Comparison of ENCODE assay signal across 8 mouse cellular contexts in the genomic region with DNA sequence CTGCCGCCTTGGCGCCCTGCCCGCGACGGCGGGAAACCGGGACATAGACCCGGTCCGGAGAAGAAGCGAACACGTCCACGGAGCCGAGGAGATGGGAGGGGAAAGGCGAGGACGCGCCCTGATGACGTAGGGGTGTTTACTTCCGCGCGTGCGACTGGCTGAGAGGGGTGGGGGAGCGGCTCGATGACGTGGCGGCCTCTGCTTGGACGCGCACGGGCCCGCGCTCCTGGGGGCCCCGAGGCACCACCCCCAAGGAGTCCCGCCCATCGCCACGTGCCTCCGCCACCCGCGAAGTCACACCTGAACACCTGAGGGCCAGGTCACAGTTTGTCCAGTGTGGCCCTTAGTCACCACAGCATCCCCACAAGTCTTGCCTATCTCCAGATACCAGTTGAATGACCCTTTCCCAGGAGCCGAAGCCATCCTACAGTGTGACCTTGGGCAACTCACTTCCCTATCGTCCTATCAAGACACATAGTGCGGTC. TPM values are rescaled to one million over a fixed set of nuclear protein-coding genes. Genes with fewer than 3 reads are reported as not detected.
DNase-seq lines count a peak whose midpoint lies in the region; ATAC-seq and TF ChIP-seq lines count a peak whose summit lies in the region.

A gene (minus strand): TSS at position 242 of the 485 bp plus-strand sequence.

- no peaks in the 10 kb centered on the region for H3K9me3 ChIP-seq in heart, embryonic 11.5 days (replicated peaks; ENCODE audit: control insufficient read depth, low read length)
- no peaks in the 10 kb centered on the region for H3K9me3 ChIP-seq in kidney, embryonic 16.5 days (ENCODE audit: low read length)

- H3K36me3 ChIP-seq in heart, embryonic 11.5 days (ENCODE audit: control insufficient read depth, insufficient read depth, low read length), result peaks cover 9% of the 10 kb centered on the region
- H3K36me3 ChIP-seq in kidney, embryonic 16.5 days (ENCODE audit: insufficient read depth, low read length), result peaks cover 8% of the 10 kb centered on the region
- H3K36me3 ChIP-seq in liver, adult 2 months (ENCODE audit: control insufficient read depth, insufficient read depth, low read length), result peaks cover 13% of the 10 kb centered on the region
- H3K36me3 ChIP-seq in myocyte (ENCODE audit: control insufficient read depth, insufficient read depth), result peaks cover 7% of the 10 kb centered on the region
- peaks cover 6% of the 10 kb centered on the region for H3K36me3 ChIP-seq in splenic B cell, adult 2 months (ENCODE audit: control insufficient read depth, insufficient read depth, low read length, poor library complexity, severe bottlenecking)

- H3K27me3 ChIP-seq in heart, embryonic 11.5 days (ENCODE audit: control insufficient read depth, insufficient read depth, low read length), result no peaks in the 10 kb centered on the region
- H3K27me3 ChIP-seq in kidney, embryonic 16.5 days (ENCODE audit: insufficient read depth, low read length), result no peaks in the 10 kb centered on the region; the same call in 1 of the 2 replicates
- no peaks in the 10 kb centered on the region for H3K27me3 ChIP-seq in liver, adult 2 months (ENCODE audit: control insufficient read depth, insufficient read depth, low read length)
- H3K27me3 ChIP-seq in myocyte (ENCODE audit: control insufficient read depth, insufficient read depth, insufficient read length), result no peaks in the 10 kb centered on the region
- H3K27me3 ChIP-seq in splenic B cell, adult 2 months (ENCODE audit: control insufficient read depth, insufficient read depth, low read length, poor library complexity, severe bottlenecking), result no peaks in the 10 kb centered on the region

- H3K4me2 ChIP-seq in heart, embryonic 11.5 days, result peak within 1 kb of the TSS; percentile 77
- peak within 1 kb of the TSS; percentile 64 for H3K4me2 ChIP-seq in kidney, embryonic 16.5 days (replicated peaks; ENCODE audit: low read depth, low read length)
- H3K4me2 ChIP-seq in myocyte (ENCODE audit: low read depth), result peak within 1 kb of the TSS; percentile 76

- H3K27ac ChIP-seq in heart, embryonic 11.5 days (ENCODE audit: low read depth, low read length), result peak within 1 kb of the TSS; percentile 58; the same call in 1 of the 2 replicates
- peak within 1 kb of the TSS; percentile 81 for H3K27ac ChIP-seq in kidney, embryonic 16.5 days (ENCODE audit: low read length)
- peak within 1 kb of the TSS; percentile 74 for H3K27ac ChIP-seq in liver, adult 2 months (replicated peaks; ENCODE audit: insufficient read depth, low read depth, low read length)

- no peak for TF ChIP-seq CTCF in liver, adult 2 months (IDR thresholded peaks at IDR 0.05; ENCODE audit: low read depth, low read length)

- H3K4me3 ChIP-seq in heart, embryonic 11.5 days (ENCODE audit: low read depth, low read length), result peak within 1 kb of the TSS; percentile 89
- peak within 1 kb of the TSS; percentile 100 for H3K4me3 ChIP-seq in kidney, embryonic 16.5 days (ENCODE audit: low read length)
- H3K4me3 ChIP-seq in liver, adult 2 months (ENCODE audit: insufficient read depth, low read depth, low read length), result peak within 1 kb of the TSS; percentile 88
- peak within 1 kb of the TSS; percentile 87 for H3K4me3 ChIP-seq in myocyte

- H3ac ChIP-seq in myocyte (ENCODE audit: control insufficient read depth, insufficient read length), result peak within 1 kb of the TSS; percentile 20

- peak; percentile 97 for ATAC-seq in erythroblast, adult 5-6 weeks (replicated peaks; ENCODE audit: low FRiP score, poor library complexity, severe bottlenecking)
- ATAC-seq in heart, embryonic 11.5 days (replicated peaks; ENCODE audit: insufficient number of reproducible peaks, low FRiP score, low TSS enrichment), result peak; percentile 88
- ATAC-seq in kidney, embryonic 16.5 days (ENCODE audit: low FRiP score, low TSS enrichment), result peak; percentile 93

- H3K9ac ChIP-seq in heart, embryonic 11.5 days (ENCODE audit: low read depth, low read length), result peak within 1 kb of the TSS; percentile 76
- H3K9ac ChIP-seq in kidney, embryonic 16.5 days (replicated peaks; ENCODE audit: low read length), result peak within 1 kb of the TSS; percentile 81
- H3K9ac ChIP-seq in liver, adult 2 months (ENCODE audit: low read depth, low read length), result peak within 1 kb of the TSS; percentile 83

- H3K79me2 ChIP-seq in liver, adult 2 months (ENCODE audit: control insufficient read depth, insufficient read depth, low read length), result no peaks in the 10 kb centered on the region
- H3K79me2 ChIP-seq in myocyte (ENCODE audit: control insufficient read depth, insufficient read depth), result no peaks in the 10 kb centered on the region

- DNase-seq in B cell, adult 2 months, result peak; percentile 96
- peak; percentile 97 for DNase-seq in brain, adult 2 months (ENCODE audit: low read depth, low spot score)
- peak; percentile 77 for DNase-seq in liver, adult 2 months (ENCODE audit: extremely low read depth, low read depth, low spot score)
- DNase-seq in splenic B cell, adult 2 months (ENCODE audit: low read depth, low spot score), result peak; percentile 91

- WGBS in heart, embryonic 11.5 days (ENCODE audit: insufficient replicate concordance), result 4% methylated on average over 40 of the region's 40 CpGs
- 5% methylated on average over 40 of the region's 40 CpGs for WGBS in kidney, embryonic 16.5 days
- WGBS in liver, adult 2 months, result 4% methylated on average over 40 of the region's 40 CpGs

- TF ChIP-seq POLR2A in liver, adult 2 months (IDR thresholded peaks at IDR 0.05; ENCODE audit: extremely low read depth, insufficient read depth, low read length), result peak; percentile 51; the same call in 1 of the 2 replicates
- TF ChIP-seq POLR2A in myocyte (IDR thresholded peaks at IDR 0.05; ENCODE audit: insufficient read length, low read depth), result peak; percentile 81

- 0 out of 2 replicates have a peak, but pooled peaks cover 2% of the 10 kb centered on the region for H3K4me1 ChIP-seq in heart, embryonic 11.5 days (ENCODE audit: control insufficient read depth, insufficient read depth, low read length)
- H3K4me1 ChIP-seq in kidney, embryonic 16.5 days (ENCODE audit: insufficient read depth, low read length), result peaks cover 3% of the 10 kb centered on the region; the same call in 1 of the 2 replicates
- peaks cover 2% of the 10 kb centered on the region; the same call in 1 of the 2 replicates for H3K4me1 ChIP-seq in liver, adult 2 months (ENCODE audit: control insufficient read depth, insufficient read depth, low read length)

TF ChIP-seq in myocyte, 11 proteins besides CTCF, POLR2A, EP300 and RAD21:
- TF ChIP-seq E2F4 (IDR thresholded peaks at IDR 0.05; ENCODE audit: insufficient read depth), result no peak
- no peak for TF ChIP-seq REST (IDR thresholded peaks at IDR 0.05; ENCODE audit: insufficient read depth, insufficient read length)
- TF ChIP-seq MYOD1 (IDR thresholded peaks at IDR 0.05; ENCODE audit: control insufficient read depth in 1 of 3, insufficient read length in 2 of 3, low read depth in 2 of 3), result peak in 1 of 3 experiments; percentile 26
- TF ChIP-seq SRF (IDR thresholded peaks at IDR 0.05; ENCODE audit: control insufficient read depth, insufficient read length, low read depth), result peak; percentile 81
- no peak for TF ChIP-seq TCF12 (IDR thresholded peaks at IDR 0.05; ENCODE audit: insufficient read depth, poor library complexity, severe bottlenecking)
- TF ChIP-seq MYOG (IDR thresholded peaks at IDR 0.05; ENCODE audit: control insufficient read depth in 1 of 3, insufficient read depth in 1 of 3, insufficient read length in 2 of 3, low read depth in 2 of 3), result peak in 1 of 3 experiments; percentile 25
- no peak for TF ChIP-seq CEBPB (IDR thresholded peaks at IDR 0.05; ENCODE audit: insufficient read depth, poor library complexity, severe bottlenecking)
- no peak for TF ChIP-seq USF1 (IDR thresholded peaks at IDR 0.05; ENCODE audit: low read depth)
- TF ChIP-seq MAX (IDR thresholded peaks at IDR 0.05; ENCODE audit: low read depth), result no peak
- TF ChIP-seq TCF3 (IDR thresholded peaks at IDR 0.05; ENCODE audit: insufficient read length, low read depth), result no peak
- peak; percentile 89 for TF ChIP-seq POLR2AphosphoS2 (IDR thresholded peaks at IDR 0.05; ENCODE audit: insufficient read length, low read depth)

RNA-seq across cellular contexts. Expression of the gene that starts here (rescaled TPM):
- 32.3 and 41.0 TPM in 2 replicates for total RNA-seq in erythroblast, adult 5-6 weeks (2015; ENCODE audit: low replicate concordance)
- total RNA-seq in erythroblast, adult 5-6 weeks (2017; ENCODE audit: low replicate concordance), result 45.7 and 49.2 TPM in 2 replicates
- 15.0 and 16.9 TPM in 2 replicates for polyA plus RNA-seq in heart, embryonic 11.5 days (2014; fragmentation: Nextera tagmentation; extraction: Ambion mirVana)
- 37.8 and 38.4 TPM in 2 replicates for polyA plus RNA-seq in kidney, embryonic 16.5 days (2015; fragmentation: Nextera tagmentation; extraction: Ambion mirVana)
- 28.6 and 28.9 TPM in 2 replicates for total RNA-seq in liver, adult 2 months (2014; rRNA removed)
- 3.4 and 3.5 TPM in 2 replicates for polyA plus RNA-seq in liver, adult 2 months (2012; rRNA removed)
- polyA plus RNA-seq in myocyte (2012; fragmentation: generic; extraction: Trizol), result 12.5 TPM

Comparison
In these comparisons a context has a peak if more than half of its experiments do, and no peak if none do; other contexts are left out.
1. Peak in every context shown above with its lines: DNase-seq, ATAC-seq, H3K4me3 ChIP-seq and H3K27ac ChIP-seq.